Comparison of ENCODE assay signal across 16 mouse cellular contexts in the genomic region with DNA sequence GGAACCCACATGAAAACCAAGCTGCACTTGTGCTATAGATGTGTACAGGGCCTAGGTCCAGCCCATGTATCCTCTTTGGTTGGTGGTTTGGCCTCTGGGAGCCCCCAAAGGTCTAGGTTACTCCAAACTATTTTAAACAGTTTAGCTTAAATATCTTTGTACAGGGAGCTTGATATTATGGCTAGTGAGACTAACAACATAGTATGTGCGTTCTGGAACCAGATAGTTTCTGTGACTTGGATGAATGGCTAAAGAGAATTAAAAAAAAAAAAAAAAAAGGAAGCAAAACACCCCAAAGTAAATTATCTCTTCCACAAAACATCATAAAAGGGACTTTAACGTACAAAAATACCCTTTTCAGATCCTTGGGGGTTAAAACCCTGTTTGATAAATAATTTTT.
"Had no signal": no experiment of that assay in that cellular context is flagged by ENCODE, and none has a peak within 500 bp of the region (broad histone marks: within the 10 kb centered on the region; RNA-seq: fewer than 3 reads in every experiment).

No protein-coding gene starts in this region.

- H3K27ac ChIP-seq: neural tube, embryonic 13.5 days; neural tube, embryonic 15.5 days; stomach, embryonic 15.5 days; stomach, postnatal 0 days had no signal

- H3K4me3 ChIP-seq: neural tube, embryonic 13.5 days; neural tube, embryonic 15.5 days; stomach, embryonic 15.5 days had no signal

- H3K9me3 ChIP-seq: neural tube, embryonic 13.5 days; neural tube, embryonic 15.5 days; stomach, embryonic 15.5 days had no signal

- DNase-seq: retina, postnatal 1 day; right cerebral cortex, adult 18-20 months; right cerebral cortex, postnatal 14 days; right cerebral cortex, postnatal 25 days; right cerebral cortex, postnatal 4 days; spleen, adult 18-20 months; thymus, adult 18-20 months; thymus, adult 2 months; thymus, postnatal 14 days; thymus, postnatal 25 days; thymus, postnatal 36 days; thymus, postnatal 4 days had no signal

- H3K36me3 ChIP-seq: neural tube, embryonic 13.5 days; stomach, embryonic 15.5 days had no signal

- H3K27me3 ChIP-seq: neural tube, embryonic 13.5 days; neural tube, embryonic 15.5 days; stomach, embryonic 15.5 days had no signal

- H3K4me1 ChIP-seq: neural tube, embryonic 13.5 days; neural tube, embryonic 15.5 days; stomach, embryonic 15.5 days had no signal
